Mouse (Mus musculus) intestine, embryonic 15.5 days (tissue): Measurements from ENCODE around the gene Gm37240. TPM values are rescaled to one million over a fixed set of nuclear protein-coding genes. Genes with fewer than 3 reads are reported as not detected.
A peak's percentile ranks its signal among the peaks of the same experiment; 100 is the strongest.
"Not testable (repeated sequence)": the region's sequence is repeated elsewhere in the genome, so short reads cannot be mapped to it uniquely, and the experiment has no call there.

Source experiments
- ATAC-seq: fragments of 200-750 bp; cut with Nextera tagmentation; 2 replicates; pipeline ENCODE4 v1.8.0; 2017; ENCODE audit warnings: moderate TSS enrichment, moderate library complexity
- H3K27ac ChIP-seq: fragments of 300-500 bp; sonication (generic); 2 replicates; pipeline ENCODE4 v1.5.1; 2015; ENCODE audit warnings: mild to moderate bottlenecking, inconsistent platforms
- H3K27me3 ChIP-seq: fragments of 300-500 bp; sonication (generic); replicated peaks from 2 replicates; pipeline ENCODE4 v1.6.1; 2015; ENCODE audit warnings: inconsistent platforms
- H3K36me3 ChIP-seq: fragments of 300-500 bp; sonication (generic); 2 replicates; pipeline ENCODE4 v1.6.1; 2015; ENCODE audit warnings: inconsistent platforms
- H3K4me1 ChIP-seq: fragments of 300-500 bp; sonication (generic); replicated peaks from 2 replicates; pipeline ENCODE4 v1.6.1; 2015; ENCODE audit warnings: inconsistent platforms
- H3K4me2 ChIP-seq: fragments of 300-500 bp; sonication (generic); replicated peaks from 2 replicates; pipeline ENCODE4 v1.6.1; 2015; ENCODE audit warnings: mild to moderate bottlenecking, inconsistent platforms
- H3K4me3 ChIP-seq: fragments of 300-500 bp; sonication (generic); replicated peaks from 2 replicates; pipeline ENCODE4 v1.5.1; 2015; ENCODE audit warnings: inconsistent platforms
- H3K9ac ChIP-seq: fragments of 300-500 bp; sonication (generic); 2 replicates; pipeline ENCODE4 v1.6.1; 2015; ENCODE audit warnings: inconsistent platforms
- H3K9me3 ChIP-seq: fragments of 300-500 bp; sonication (generic); 2 replicates; pipeline ENCODE4 v1.6.1; 2016; ENCODE audit warnings: inconsistent platforms
- whole genome bisulfite sequencing: fragments of 180-500 bp; shearing (Covaris S2); methylation state at CpG from one replicate; pipeline ENCODE4 v1.1.7; 2015; 5-methylcytosine and 5-hydroxymethylcytosine counted together
- polyA plus RNA-seq: library from polyadenylated mRNA; unstranded; fragments of >200 nt; fragmentation: Nextera tagmentation; extraction: Ambion mirVana; gene quantifications from 2 replicates; pipeline ENCODE4 v1.2.1, GENCODE M21; 2015

Gene Gm37240
- polyA plus RNA-seq, 1 experiment from 2014 or later, result 6.5 TPM

DNA sequence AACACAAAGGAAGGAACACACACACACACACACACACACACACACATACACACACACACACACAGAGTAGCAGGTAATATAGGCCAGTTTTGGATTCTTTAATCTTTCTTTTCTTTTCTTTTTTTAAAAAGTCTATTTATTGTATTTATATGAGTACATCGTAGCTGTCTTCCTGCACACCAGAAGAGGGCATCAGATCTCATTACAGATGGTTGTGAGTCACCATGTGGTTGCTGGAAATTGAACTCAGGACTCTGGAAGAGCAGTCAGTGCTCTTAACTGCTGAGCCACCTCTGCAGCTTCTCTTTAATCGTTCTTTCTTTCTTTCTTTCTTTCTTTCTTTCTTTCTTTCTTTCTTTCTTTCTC is 1231.5 kb downstream of the Gm37240 start:
- H3K27ac ChIP-seq, H3K4me3 ChIP-seq, H3K9ac ChIP-seq, H3K9me3 ChIP-seq, ATAC-seq, H3K27me3 ChIP-seq, H3K36me3 ChIP-seq: not testable (repeated sequence)
- Histone ChIP-seq H3K4me1 (peaks cover 21% of the 10 kb centered on the region), H3K4me2 (peak overlapping the region; percentile 52)
- 71% methylated on average over 2 of the region's 2 CpGs for WGBS

DNA sequence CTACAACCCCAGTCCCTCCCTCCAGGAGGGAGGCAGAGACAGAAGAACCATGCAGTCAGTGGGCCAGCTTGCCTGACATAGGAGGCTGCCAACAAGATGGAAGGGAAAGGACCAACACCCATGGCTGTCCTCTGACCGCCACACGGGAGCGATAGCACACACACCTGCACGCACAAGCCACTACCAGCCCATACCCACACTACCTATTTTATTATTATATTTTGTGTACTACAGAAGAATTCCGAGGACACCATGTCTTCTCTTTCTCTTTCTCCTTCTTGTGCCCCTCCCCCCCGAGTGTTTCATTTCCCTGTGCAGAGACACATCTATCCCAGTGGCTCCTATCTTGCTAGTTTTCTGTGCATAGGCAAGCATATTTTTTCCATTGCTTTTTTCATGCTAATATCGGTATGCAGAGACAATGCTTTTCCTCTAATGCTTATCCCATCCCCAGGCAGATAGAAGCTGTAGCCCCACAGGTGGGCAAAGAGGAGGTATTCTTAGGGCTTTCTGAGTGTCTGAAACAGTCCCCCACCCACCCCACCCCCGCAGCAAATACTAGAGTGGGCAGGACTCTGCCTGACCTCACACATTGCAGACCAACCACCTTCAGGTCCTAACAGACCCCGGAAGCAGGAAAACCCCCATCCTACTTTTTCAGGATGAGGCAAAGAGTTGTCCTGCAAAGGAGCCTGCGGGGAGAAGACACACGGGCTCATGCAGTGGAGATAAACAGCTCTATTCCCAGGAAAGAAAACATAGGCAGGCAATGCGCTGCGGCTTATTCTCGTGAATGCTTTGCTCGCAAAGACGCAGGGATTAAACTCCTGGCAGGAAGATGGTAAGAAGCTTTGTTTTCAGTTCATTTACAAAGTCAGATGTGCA is 1232.2 kb downstream of the Gm37240 start:
- H3K4me2 ChIP-seq, result peak overlapping the region; percentile 52
- H3K4me1 ChIP-seq, result peaks cover 21% of the 10 kb centered on the region
- H3K4me3 ChIP-seq, result no peak overlapping the region
- H3K27ac ChIP-seq, result peak overlapping the region; percentile 14; the same call in 1 of the 2 replicates
- WGBS, result 17% methylated on average over 16 of the region's 16 CpGs
- no peak overlapping the region for H3K9ac ChIP-seq
- no peaks in the 10 kb centered on the region for H3K36me3 ChIP-seq
- ATAC-seq, result peak; percentile 34; the same call in 1 of the 2 replicates
- no peaks in the 10 kb centered on the region for H3K9me3 ChIP-seq
- no peaks in the 10 kb centered on the region for H3K27me3 ChIP-seq

DNA sequence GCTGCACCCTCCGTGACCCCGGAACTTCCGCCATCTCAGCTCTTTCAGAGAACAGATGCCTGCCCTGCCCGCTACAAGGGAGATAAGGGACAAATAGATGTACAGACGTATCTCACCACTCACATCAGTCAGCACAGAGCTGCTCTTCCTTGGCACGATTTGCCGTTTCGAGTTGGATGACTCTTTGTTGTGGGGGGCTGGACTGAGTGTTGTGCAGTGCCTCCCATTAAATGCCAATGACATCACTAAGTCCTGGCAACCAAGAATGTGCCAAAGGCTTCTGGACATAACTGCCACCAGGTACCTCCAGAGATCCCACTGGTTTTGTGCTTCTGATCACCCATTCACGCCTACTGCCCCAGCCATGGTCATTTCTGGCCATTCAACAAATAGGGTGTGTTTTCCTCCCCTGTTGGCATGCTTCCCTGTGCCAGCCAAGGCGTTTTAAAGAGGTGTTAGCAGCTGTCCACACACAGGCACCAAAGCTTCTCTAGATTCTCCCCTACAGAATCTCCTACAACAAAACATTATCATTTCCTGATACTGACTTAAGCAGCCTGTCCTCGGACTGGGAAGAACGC is 1233.0 kb downstream of the Gm37240 start:
- H3K4me3 ChIP-seq, result peak overlapping the region; percentile 13
- peaks cover 21% of the 10 kb centered on the region for H3K4me1 ChIP-seq
- no peaks in the 10 kb centered on the region for H3K9me3 ChIP-seq
- no peaks in the 10 kb centered on the region for H3K27me3 ChIP-seq
- peak overlapping the region; percentile 14; the same call in 1 of the 2 replicates for H3K27ac ChIP-seq
- H3K36me3 ChIP-seq, result no peaks in the 10 kb centered on the region
- whole genome bisulfite sequencing, result 18% methylated on average over 12 of the region's 12 CpGs
- peak overlapping the region; percentile 2; the same call in 1 of the 2 replicates for H3K9ac ChIP-seq
- H3K4me2 ChIP-seq, result peak overlapping the region; percentile 52
- ATAC-seq, result peak; percentile 84

DNA sequence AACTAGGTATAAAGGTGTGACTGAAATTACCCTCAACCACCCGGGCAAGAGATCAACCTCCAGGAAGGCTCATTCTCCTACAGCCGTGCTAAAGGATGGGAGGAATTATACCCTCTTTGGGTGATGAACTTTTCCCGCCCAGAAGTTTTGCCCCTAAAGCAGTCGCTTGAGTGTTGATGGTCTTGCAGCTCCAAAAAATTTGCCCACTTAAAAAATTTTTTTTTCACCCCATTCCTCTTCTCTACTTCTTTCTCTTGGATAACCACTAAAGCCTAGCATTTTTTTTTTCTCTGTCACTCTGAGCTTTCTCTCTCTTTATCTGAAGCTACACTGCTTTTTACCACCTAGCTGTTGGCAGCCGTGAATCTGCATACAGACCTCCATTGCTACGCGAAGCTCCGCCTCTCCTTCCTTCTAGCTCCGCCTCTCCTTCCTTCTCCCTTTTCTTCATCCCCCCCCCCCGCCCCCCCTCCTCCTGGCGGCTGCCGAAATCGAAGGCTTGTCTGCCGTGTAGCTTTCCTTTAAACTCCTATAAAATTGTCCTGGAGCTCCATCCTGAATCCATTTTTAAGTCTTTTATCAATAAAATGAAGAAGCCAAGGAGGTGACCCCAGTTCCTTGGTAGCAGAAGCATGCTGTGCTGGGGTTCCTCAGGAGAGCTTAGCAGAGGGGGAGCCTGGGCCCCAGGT is 1233.6 kb downstream of the Gm37240 start:
- peak overlapping the region; percentile 52 for H3K4me2 ChIP-seq
- H3K4me1 ChIP-seq, result peaks cover 21% of the 10 kb centered on the region
- no peak overlapping the region for H3K27ac ChIP-seq
- peak; percentile 51 for ATAC-seq
- 11% methylated on average over 13 of the region's 14 CpGs for WGBS
- no peaks in the 10 kb centered on the region for H3K9me3 ChIP-seq
- H3K9ac ChIP-seq, result peak overlapping the region; percentile 2; the same call in 1 of the 2 replicates
- H3K4me3 ChIP-seq, result peak overlapping the region; percentile 13
- no peaks in the 10 kb centered on the region for H3K27me3 ChIP-seq
- no peaks in the 10 kb centered on the region for H3K36me3 ChIP-seq

DNA sequence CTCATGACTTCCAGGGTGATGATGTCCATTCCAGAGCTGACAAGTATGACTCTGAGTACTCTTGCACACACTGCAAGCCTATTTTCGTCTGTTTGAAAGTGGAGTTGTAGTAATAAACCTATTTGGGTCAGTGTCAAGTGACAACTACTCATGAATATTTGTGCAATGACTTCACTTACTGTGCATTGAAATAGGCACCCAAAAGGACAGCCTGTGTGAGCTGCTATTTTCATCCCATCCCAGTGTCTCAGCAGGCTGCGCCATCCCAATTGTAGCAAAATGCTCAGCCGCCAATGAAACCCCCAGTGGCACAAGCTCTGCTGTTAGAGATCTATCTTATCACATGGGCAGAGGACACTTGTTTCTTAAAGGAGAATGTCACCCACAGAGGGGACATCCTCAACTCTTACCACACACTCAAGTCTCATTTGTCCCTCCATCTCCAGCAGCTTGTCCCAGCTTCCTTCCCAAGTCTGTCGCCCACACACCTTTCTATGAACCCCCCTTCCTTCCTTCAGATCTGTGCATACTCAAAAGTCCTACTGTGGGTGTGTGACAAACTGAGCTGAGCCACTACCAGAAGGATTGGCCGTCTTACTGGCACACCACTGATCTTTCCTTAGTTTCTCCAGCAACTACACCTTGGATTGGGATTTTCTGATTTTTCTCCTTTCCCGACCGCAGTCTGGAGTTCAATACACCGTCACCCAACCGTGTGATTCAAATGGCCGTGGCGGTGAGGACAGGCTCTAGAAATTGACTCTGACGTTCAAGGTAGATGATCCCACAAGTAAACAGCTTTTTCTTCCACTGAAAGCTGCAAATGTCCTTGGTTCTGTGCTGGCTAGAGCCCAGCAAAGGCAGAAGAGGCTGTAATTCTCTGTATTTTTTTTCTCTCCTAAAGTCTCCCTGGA is 1234.4 kb downstream of the Gm37240 start:
- Histone ChIP-seq H3K4me2 (peak overlapping the region; percentile 52), H3K9ac (no peak overlapping the region), H3K9me3 (no peaks in the 10 kb centered on the region), H3K36me3 (no peaks in the 10 kb centered on the region), H3K27ac (no peak overlapping the region), H3K27me3 (no peaks in the 10 kb centered on the region), H3K4me1 (peaks cover 21% of the 10 kb centered on the region), H3K4me3 (no peak overlapping the region)
- no peak for ATAC-seq
- WGBS, result 76% methylated on average over 12 of the region's 12 CpGs

DNA sequence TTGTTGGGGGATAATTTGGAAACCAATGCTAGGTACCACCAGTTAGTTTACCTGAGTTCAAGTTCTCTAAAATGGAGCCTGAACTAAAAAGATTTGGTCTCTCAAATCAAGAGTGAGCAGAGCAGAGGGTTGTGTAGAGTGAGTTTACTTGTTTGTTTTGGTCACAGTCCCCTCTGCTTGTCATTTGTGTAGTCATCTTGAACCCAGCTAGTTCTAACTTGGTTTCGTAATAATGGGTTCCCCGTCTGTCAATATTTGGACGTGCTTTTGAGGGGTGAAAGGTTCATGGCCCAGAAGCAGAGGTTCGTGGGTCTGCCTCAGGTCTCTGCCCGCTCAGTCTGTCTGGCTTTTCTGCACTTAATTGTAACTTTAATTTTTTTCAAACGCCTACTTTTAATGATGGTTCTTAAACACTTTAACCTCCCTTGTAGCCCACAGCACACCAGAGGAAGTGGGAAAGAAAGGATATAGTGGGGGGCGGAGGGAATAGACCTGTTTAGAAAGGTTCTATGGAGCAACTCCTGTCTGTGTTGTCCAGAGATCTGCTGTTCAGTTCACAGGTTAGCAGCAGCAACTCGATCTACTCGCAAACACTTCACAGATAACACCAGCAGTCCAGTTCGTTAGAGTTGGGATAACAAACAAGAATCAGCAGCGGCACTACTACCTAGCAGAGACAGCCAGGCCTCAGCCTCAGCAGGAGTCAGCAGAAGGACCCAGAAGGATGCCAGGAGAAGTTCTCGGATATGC is 1237.6 kb downstream of the Gm37240 start:
- no peaks in the 10 kb centered on the region for H3K27me3 ChIP-seq
- peaks cover 12% of the 10 kb centered on the region for H3K4me1 ChIP-seq
- ATAC-seq, result no peak
- no peak overlapping the region for H3K27ac ChIP-seq
- H3K4me3 ChIP-seq, result no peak overlapping the region
- no peak overlapping the region for H3K4me2 ChIP-seq
- no peak overlapping the region for H3K9ac ChIP-seq
- no peaks in the 10 kb centered on the region for H3K9me3 ChIP-seq
- no peaks in the 10 kb centered on the region for H3K36me3 ChIP-seq
- 86% methylated on average over 12 of the region's 12 CpGs for WGBS

DNA sequence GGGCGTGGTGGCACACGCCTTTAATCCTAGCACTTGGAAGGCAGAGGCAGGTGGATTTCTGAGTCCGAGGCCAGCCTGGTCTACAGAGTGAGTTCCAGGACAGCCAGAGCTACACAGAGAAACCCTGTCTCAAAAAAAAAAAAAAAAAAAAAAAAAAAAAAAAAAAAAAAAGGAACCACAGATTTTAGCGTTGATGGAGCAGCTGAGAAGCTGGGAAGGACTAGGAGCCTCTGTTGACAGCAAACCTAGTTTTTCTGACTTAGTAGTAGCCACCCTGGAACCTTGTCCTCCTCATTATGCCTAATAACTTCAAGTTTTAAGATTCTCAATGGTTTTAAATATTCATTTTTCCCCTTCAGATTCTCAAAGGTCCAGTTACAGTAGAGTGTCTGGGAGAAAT is 1239.2 kb downstream of the Gm37240 start:
- not testable (repeated sequence) for H3K9ac ChIP-seq, H3K27me3 ChIP-seq, H3K4me1 ChIP-seq, ATAC-seq, H3K9me3 ChIP-seq, H3K27ac ChIP-seq, H3K4me3 ChIP-seq, H3K36me3 ChIP-seq, H3K4me2 ChIP-seq
- 84% methylated on average over 4 of the region's 4 CpGs for WGBS

DNA sequence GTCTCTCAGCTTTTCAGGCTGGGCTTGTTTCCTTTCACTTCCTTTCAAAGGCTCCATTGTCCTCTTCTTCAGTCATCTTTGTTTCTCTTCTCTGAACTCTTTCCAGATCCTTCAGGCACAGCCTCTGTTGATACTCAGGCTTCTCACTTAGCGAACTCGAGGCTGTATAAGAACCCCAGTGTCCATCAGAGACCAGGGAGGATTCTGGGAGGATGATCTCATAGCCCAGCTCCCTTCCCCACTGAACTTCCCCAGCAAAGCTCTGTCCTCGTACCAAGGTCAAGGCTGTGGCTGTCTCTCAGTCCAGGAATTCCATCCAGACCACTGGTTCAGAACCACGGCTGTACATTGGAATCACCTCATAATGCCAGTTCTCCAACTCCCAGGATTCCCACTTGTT is 1239.7 kb downstream of the Gm37240 start:
- no peak overlapping the region for H3K4me3 ChIP-seq
- ATAC-seq, result peak; percentile 56
- H3K27ac ChIP-seq, result no peak overlapping the region
- H3K27me3 ChIP-seq, result no peaks in the 10 kb centered on the region
- peaks cover 4% of the 10 kb centered on the region; the same call in 1 of the 2 replicates for H3K4me1 ChIP-seq
- no peak overlapping the region for H3K9ac ChIP-seq
- 43% methylated on average over 4 of the region's 4 CpGs for WGBS
- no peaks in the 10 kb centered on the region for H3K36me3 ChIP-seq
- peak overlapping the region; percentile 28 for H3K4me2 ChIP-seq
- no peaks in the 10 kb centered on the region for H3K9me3 ChIP-seq

DNA sequence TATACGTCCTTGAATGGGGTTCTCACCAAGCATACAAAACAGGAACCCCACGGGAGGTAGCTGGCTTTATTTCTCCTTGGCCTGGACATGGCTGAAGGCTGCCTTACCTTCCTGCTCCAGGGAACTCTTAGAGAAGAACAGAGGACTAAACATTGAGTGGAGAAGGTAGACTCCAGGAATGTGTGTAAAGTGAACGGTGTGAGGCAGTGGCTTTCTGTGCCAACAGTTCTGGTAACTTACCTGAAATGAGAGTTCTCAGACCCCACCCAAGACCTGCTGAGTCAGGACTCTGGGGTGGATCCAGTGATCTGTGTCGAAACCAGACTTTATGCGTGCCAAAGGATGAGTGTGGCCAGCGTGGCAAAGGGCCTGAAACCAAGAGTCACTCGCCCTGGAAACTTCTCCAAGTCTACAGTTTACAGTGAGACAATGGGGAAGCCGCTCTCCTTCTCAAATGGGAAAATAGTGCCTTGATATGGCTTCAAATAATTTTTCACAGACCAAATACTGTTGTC is 1240.9 kb downstream of the Gm37240 start:
- no peak overlapping the region for H3K4me3 ChIP-seq
- no peak overlapping the region for H3K27ac ChIP-seq
- 70% methylated on average over 8 of the region's 8 CpGs for WGBS
- H3K9ac ChIP-seq, result no peak overlapping the region
- H3K27me3 ChIP-seq, result no peaks in the 10 kb centered on the region
- no peaks in the 10 kb centered on the region for H3K9me3 ChIP-seq
- H3K4me2 ChIP-seq, result no peak overlapping the region
- peaks cover 4% of the 10 kb centered on the region; the same call in 1 of the 2 replicates for H3K4me1 ChIP-seq
- H3K36me3 ChIP-seq, result no peaks in the 10 kb centered on the region
- ATAC-seq, result no peak

DNA sequence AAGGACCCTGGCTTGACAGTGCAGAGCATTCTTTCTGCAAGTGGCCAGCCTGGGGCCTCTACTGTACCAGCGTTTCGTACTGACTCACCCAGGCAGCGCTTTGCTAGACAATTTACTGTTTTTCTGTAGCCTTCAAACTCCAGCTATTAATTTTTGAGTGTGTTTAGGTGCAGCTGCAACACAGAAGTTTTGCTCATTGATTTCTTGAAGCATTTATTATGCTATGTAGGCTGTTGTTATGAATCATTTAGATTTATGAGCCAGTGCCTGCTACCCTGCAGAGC is 1241.4 kb downstream of the Gm37240 start:
- WGBS, result 75% methylated on average over 3 of the region's 3 CpGs
- ATAC-seq, result no peak
- Histone ChIP-seq H3K9me3 (no peaks in the 10 kb centered on the region), H3K4me3 (no peak overlapping the region), H3K27ac (no peak overlapping the region), H3K9ac (no peak overlapping the region), H3K36me3 (no peaks in the 10 kb centered on the region), H3K4me2 (no peak overlapping the region), H3K27me3 (no peaks in the 10 kb centered on the region), H3K4me1 (peaks cover 4% of the 10 kb centered on the region; the same call in 1 of the 2 replicates)
